Mouse (Mus musculus): Measurements from ENCODE around the gene Olfr1126.
"Not testable (repeated sequence)": the region's sequence is repeated elsewhere in the genome, so short reads cannot be mapped to it uniquely, and the experiment has no call there.

The Olfr1126 gene

DNA sequence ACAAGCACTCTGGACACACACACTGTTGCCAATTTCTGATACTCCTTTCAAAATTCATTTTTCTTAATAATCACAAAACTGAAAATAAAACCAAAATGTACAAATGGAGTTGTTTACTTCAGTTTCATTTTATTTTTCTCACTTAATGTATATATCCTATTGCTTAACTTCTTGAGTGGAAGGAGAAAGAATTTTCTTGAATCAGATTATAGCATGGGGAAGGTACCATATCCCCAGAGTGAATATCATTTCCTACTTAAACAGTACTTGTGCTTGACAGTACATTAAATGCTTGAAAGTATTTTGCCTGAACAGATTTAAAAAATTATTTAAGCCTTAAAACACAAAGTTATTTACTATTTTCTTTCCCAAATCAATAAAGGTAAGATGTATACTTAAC, at the start of gene Olfr1126:
Gene Olfr1126 (plus strand): TSS at position 301 of the 400 bp plus-strand sequence.
- no peak for DNase-seq (ENCODE audit: low spot score)

DNA sequence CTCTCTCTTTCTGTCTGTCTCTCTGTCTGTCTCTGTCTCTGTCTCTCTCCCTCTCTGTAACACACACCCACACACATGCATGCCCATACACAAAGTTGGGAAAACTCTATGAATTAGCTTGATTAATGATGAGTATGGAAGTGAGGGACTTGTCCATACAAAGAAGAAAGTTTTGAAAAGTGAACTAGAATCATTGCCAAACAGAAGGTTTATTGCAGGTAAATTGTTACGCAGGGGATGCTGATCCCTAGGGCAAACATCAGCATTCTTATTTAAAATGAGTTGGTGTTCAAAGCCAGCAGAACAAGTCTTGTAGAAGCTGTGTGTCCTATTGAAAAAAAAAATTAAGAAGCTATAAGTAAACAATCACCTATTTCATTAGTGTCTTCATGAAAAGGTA, 37.4 kb upstream of the Olfr1126 start, which contains the start of gene Olfr1123:
Gene Olfr1123 (plus strand): TSS at position 301 of the 400 bp plus-strand sequence.
- DNase-seq (ENCODE audit: low spot score): no peak

DNA sequence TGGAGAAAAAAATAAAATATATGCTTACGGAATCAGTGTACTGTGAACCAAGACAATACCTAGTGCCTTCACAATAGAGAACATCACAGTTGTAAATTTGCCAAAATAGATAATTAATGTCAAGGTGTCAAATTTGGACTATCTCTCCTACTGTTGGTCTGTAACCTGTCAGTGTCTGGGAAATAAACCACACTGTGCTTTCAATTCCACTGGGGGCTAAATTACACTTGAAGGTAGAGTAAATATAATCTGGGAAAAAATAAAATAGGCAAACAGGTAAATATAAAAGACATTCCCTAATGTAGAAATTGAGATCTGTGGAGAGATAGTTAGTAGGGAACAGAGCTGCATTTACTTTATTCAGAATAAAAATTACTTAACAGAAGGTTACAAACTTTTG, 23.8 kb upstream of the Olfr1126 start, which contains the start of gene Olfr1124:
Gene Olfr1124 (plus strand): TSS at position 301 of the 400 bp plus-strand sequence.
- no peak for DNase-seq (ENCODE audit: low spot score)

DNA sequence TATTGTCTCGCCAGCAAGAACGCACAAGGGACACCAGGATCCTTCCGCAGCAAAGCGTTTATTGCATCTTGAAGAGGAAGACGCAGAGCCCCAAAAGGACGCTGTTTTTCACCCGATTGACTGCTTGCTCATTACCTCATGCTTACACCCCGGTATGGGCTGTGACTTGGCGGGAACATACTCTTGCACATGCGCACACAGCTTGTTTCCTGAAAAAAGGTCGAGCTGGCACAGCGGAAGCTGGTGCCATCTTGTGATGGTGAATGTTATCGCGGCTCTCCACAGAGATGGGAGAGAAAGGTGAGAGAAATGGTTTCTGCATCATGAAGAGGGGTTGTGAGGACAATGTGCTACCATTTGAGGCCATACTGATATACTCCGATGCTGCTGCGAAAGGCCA, 16.0 kb upstream of the Olfr1126 start:
- no peak for DNase-seq (ENCODE audit: low spot score)

DNA sequence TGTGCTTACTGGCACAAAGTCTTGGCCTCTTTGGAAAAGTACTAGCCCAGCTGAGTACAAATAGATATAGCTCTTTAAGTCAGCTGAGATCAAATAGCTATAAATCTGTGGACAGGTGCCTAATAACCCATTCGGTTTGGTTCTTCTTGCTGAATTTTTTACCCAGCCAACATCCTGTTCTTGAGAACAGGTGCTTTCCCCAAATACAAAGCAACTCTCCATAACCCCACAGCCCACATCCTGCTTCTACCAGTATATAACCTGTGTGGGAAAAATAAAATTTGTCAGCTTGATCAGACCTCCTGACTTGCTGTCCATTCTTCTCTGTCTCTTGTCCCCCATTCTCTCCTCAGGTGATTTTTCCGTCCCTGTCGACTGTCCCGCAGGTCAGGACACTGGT, 8.0 kb downstream of the Olfr1126 start:
- no peak for DNase-seq (ENCODE audit: low spot score)

DNA sequence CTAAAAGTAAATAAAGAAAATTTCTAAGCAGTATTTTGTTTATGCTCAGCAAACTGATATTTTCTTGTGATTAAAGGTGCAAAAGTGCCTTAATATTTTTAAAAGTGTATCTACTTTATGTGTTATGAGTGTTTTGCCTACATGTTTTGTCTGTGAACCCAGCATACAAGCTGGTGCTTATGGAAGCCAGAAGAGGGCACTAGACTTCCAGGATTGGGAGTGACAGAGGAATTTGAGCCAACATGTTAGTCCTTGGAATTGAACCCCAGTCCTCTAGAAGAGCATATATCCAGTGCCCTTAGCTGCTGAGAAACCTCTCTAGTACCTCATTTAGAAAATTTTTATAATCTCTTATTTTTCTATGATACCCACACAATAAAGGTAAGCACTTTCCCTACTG, 26.4 kb downstream of the Olfr1126 start:
- no peak for DNase-seq (ENCODE audit: low spot score)

DNA sequence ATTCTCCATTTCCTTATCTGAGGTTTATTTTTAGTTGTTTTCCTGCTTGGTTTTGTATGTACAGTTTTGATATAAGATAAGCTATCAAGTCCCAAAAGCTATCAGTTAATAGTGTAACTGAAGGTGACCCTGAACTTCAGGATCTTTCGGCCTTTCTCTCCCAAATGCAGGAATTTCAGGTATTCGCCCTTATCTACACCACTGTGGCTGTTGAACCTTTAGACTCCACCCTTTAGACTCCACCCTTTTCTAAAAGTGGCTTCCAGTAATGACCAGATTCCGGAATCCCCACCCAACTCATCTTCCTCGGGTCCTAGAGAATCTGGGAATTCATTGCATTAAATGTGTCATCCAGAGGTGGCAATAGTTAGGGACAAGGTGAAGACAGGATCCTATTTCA, 27.4 kb downstream of the Olfr1126 start:
- DNase-seq (ENCODE audit: low spot score): no peak

DNA sequence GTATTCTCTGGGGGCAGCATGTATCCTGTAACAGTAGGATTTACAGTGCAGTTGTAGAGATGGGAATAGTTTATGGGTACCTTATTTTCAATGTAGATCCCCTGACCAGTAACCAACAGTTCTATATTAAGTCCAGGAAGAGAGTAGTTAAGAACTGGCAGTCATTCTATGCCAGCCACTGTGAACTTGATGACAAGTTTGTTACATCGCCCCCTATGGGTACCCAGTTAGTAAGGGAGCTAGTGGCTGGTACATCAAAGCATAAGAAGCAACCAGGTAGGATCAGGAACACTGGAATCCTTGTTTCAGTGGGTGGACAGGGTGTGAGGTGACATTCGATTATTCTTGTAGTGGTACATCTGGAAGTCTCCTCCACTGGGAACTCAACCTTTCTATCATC, 28.5 kb downstream of the Olfr1126 start:
- DNase-seq (ENCODE audit: low spot score): no peak

DNA sequence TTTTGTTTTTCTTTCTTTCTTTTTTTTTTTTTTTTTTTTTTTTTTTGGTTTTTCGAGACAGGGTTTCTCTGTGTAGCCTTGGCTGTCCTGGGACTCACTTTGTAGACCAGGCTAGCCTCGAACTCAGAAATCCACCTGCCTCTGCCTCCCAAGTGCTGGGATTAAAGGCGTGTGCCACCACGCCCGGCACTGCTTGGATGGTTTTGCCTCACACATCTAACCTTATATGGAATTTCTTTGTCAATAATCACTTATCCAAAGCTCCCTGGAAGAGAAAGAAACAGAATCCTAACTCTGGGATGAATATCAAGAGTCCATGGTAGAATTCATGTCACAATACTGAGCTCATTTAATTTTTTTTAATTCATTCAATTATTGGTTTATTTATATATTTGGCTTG, 43.2 kb downstream of the Olfr1126 start, which contains the start of gene Pramel7:
Gene Pramel7 (minus strand): TSS at position 101 of the 400 bp plus-strand sequence.
- DNase-seq (ENCODE audit: low spot score): not testable (repeated sequence)

DNA sequence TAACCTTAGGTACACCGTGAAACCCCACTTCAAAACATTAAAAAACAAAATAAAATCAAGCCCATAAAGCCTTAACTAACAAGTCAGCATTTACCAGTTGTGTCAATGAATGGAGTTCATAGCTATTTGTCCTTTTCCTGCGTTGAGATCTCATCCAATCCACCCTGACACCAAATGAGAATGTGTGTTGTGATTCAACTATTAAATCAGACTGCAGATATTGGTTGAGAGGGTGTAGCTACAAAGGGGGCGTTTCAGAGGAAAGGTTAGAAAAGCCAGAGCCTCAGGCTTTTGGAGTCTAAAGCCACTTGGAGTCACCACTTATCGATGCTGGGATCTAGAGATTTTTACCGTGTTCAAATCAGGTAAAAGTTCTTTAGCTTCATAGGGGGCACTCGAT, 52.5 kb downstream of the Olfr1126 start, which contains the start of gene Pramel6:
Gene Pramel6 (plus strand): TSS at position 301 of the 400 bp plus-strand sequence.
- DNase-seq (ENCODE audit: low spot score): no peak

All from ovary, postnatal 14 days (tissue).